Mouse (Mus musculus) cerebellum, postnatal 14 days (tissue): ENCODE data around the gene Myh11.

Experiments
- DNase-seq, 2 experiments: peaks; one replicate each; pipeline ENCODE4 v3.0.0; 2021; ENCODE audit warnings: mixed read lengths in 2 of 2

The Myh11 gene

GRCm38 (mm10) chr16:14265203-14265920 is 25.8 kb downstream of the Myh11 start:
- peak; percentile 22 to 26 for DNase-seq

- no peak for DNase-seq
These were observed 26.7 kb downstream of the Myh11 start for GRCm38 (mm10) chr16:14264504-14264903.

GRCm38 (mm10) chr16:14263241-14263640 is 27.9 kb downstream of the Myh11 start:
- DNase-seq, result no peak

- DNase-seq, result no peak
These were observed 28.8 kb downstream of the Myh11 start for GRCm38 (mm10) chr16:14262410-14262809.

GRCm38 (mm10) chr16:14258856-14259255 is 32.3 kb downstream of the Myh11 start:
- no peak for DNase-seq

GRCm38 (mm10) chr16:14253586-14253985 is 37.6 kb downstream of the Myh11 start:
- DNase-seq, result no peak

- DNase-seq, result no peak
These were observed 38.3 kb downstream of the Myh11 start for GRCm38 (mm10) chr16:14252877-14253276.

GRCm38 (mm10) chr16:14249913-14250312 is 41.3 kb downstream of the Myh11 start:
- DNase-seq, result no peak

- peak in 1 of 2 experiments; percentile 6 for DNase-seq
These were observed 48.6 kb downstream of the Myh11 start for GRCm38 (mm10) chr16:14242553-14242952.

GRCm38 (mm10) chr16:14242059-14242458 is 49.1 kb downstream of the Myh11 start:
- no peak for DNase-seq

- peak; percentile 78 to 82 for DNase-seq
These were observed 54.0 kb downstream of the Myh11 start for GRCm38 (mm10) chr16:14237100-14237723.

GRCm38 (mm10) chr16:14215156-14215555 is 76.0 kb downstream of the Myh11 start:
- DNase-seq, result no peak

- no peak for DNase-seq
These were observed 92.4 kb downstream of the Myh11 start for GRCm38 (mm10) chr16:14198798-14199197.

- peak; percentile 61 to 76 for DNase-seq
These were observed 95.7 kb downstream of the Myh11 start for GRCm38 (mm10) chr16:14195427-14195826.

GRCm38 (mm10) chr16:14194164-14194950 is 96.8 kb downstream of the Myh11 start:
- DNase-seq, result no peak

GRCm38 (mm10) chr16:14185516-14185915 is 105.7 kb downstream of the Myh11 start:
- peak in 1 of 2 experiments; percentile 7 for DNase-seq

GRCm38 (mm10) chr16:14183856-14184255 is 107.3 kb downstream of the Myh11 start:
- no peak for DNase-seq

GRCm38 (mm10) chr16:14182360-14182759 is 108.8 kb downstream of the Myh11 start:
- DNase-seq, result no peak

- no peak for DNase-seq
These were observed 110.9 kb downstream of the Myh11 start for GRCm38 (mm10) chr16:14180163-14180733.

GRCm38 (mm10) chr16:14178041-14178440 is 113.1 kb downstream of the Myh11 start:
- DNase-seq, result no peak

- no peak for DNase-seq
These were observed 121.5 kb downstream of the Myh11 start for GRCm38 (mm10) chr16:14169706-14170105.

- no peak for DNase-seq
These were observed 124.7 kb downstream of the Myh11 start for GRCm38 (mm10) chr16:14166490-14166889.

GRCm38 (mm10) chr16:14163731-14164130 is 127.4 kb downstream of the Myh11 start:
- DNase-seq, result peak in 1 of 2 experiments; percentile 18
